Mouse (Mus musculus): ENCODE results near the gene Gm11060. TPM values are rescaled to one million over a fixed set of nuclear protein-coding genes. Genes with fewer than 3 reads are reported as not detected.

Gene Gm11060
- polyA plus RNA-seq, 1 experiment from 2014 or later: not detected

DNA sequence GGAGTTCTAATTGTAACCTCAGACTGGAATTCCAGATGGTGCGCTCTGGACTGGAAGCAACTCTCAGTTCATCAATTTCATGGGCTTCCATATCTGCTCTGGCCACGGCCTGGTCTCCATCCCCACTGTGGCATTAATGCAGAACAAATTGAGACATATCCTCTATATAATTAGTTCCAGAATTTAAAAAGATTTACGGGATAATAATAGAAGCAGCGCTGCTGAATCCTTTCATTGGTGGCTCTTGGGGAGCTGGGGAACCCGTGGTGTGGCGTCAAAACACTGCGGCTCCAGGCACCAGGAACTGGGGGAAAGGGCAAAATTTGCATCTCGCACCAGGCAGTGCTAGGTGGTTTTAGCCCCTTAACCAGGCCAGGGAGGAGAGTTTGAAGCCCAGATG is 30.4 kb downstream of the Gm11060 start:
- Histone ChIP-seq H3K4me1 (peaks cover 16% of the 10 kb centered on the region), H3K27me3 (peaks cover 95% of the 10 kb centered on the region), H3K9me3 (replicated peaks) (no peaks in the 10 kb centered on the region), H3K4me3 (replicated peaks) (no peak overlapping the region), H3K4me2 (replicated peaks) (no peak overlapping the region), H3K27ac (replicated peaks) (no peak overlapping the region), H3K9ac (no peak overlapping the region), H3K36me3 (no peaks in the 10 kb centered on the region)
- ATAC-seq (ENCODE audit: insufficient number of reproducible peaks, low FRiP score, low TSS enrichment, low read depth): no peak
- WGBS: 2% methylated on average over 8 of the region's 8 CpGs

DNA sequence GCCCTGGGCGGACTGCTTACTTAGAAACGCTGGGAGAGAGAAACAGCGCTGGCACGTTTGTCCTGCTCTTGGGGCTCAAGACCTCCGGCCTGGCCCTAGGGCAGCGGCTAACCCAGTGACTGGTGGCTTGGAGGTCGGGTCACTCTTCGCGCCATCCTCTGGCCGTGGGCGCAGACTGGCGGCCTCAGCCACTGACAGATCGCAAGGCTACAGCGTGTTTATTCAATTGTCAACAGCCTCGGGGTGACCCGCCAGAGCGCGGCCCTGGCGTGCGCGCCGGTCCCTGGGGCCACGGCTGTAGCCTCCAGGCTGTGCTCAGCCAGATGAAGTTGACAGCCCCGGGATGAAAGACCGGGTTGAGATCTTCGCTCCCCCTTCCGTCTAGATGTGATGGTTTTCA is 31.1 kb downstream of the Gm11060 start:
- Histone ChIP-seq H3K4me2 (replicated peaks) (peak overlapping the region; percentile 41), H3K9ac (no peak overlapping the region), H3K27me3 (peaks cover 95% of the 10 kb centered on the region), H3K9me3 (replicated peaks) (no peaks in the 10 kb centered on the region), H3K27ac (replicated peaks) (no peak overlapping the region), H3K4me1 (peaks cover 22% of the 10 kb centered on the region), H3K36me3 (no peaks in the 10 kb centered on the region), H3K4me3 (replicated peaks) (peak overlapping the region; percentile 25)
- ATAC-seq (ENCODE audit: insufficient number of reproducible peaks, low FRiP score, low TSS enrichment, low read depth): no peak
- under 1% methylated on average over 27 of the region's 27 CpGs for WGBS

DNA sequence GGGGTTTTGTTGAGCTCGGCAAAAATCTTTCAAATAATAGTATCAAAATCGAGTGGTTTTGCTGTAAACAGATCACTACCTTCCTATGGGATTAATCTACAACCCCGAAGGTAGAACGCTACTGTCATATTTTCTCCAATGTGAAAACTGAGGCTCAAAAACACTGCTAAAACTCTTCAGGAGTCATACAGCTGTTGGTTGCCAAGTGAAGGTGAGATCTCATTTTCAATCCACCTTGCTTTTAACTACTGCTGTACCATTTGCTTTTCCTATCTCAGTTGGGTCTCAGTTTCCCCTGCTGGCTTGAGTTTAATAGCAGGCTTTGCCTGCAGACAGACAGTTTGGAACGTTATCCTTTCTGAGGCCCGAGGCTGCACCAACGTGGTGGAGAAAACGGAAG is 31.6 kb downstream of the Gm11060 start:
- ATAC-seq (ENCODE audit: insufficient number of reproducible peaks, low FRiP score, low TSS enrichment, low read depth): no peak
- no peak overlapping the region for H3K27ac ChIP-seq (replicated peaks)
- no peaks in the 10 kb centered on the region for H3K9me3 ChIP-seq (replicated peaks)
- no peak overlapping the region for H3K9ac ChIP-seq
- H3K4me1 ChIP-seq: peaks cover 22% of the 10 kb centered on the region
- no peak overlapping the region for H3K4me3 ChIP-seq (replicated peaks)
- no peaks in the 10 kb centered on the region for H3K36me3 ChIP-seq
- peaks cover 94% of the 10 kb centered on the region for H3K27me3 ChIP-seq
- 2% methylated on average over 8 of the region's 8 CpGs for WGBS
- no peak overlapping the region for H3K4me2 ChIP-seq (replicated peaks)

DNA sequence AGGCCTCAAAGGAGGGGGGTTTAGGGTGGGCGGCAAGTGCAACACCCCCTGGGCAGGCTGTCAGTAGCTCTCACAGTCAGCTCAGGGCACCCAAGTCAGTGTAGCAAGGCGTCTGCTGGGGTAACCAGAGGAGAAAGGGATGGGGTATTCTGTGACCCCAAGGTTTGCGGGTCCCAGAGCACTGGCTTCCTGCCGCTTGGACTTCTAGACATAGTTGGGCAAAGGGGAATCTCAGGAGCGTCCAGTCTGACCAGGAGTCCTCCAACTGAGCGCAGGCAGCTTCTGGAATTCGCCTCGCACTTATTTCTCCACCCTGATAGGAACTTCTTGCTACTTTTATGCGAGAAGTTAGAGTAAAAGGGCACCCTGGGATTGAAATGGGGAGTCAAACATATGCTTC is 32.1 kb downstream of the Gm11060 start:
- Histone ChIP-seq H3K9me3 (replicated peaks) (no peaks in the 10 kb centered on the region), H3K27ac (replicated peaks) (no peak overlapping the region), H3K4me3 (replicated peaks) (no peak overlapping the region), H3K4me1 (peaks cover 22% of the 10 kb centered on the region), H3K27me3 (peaks cover 95% of the 10 kb centered on the region), H3K36me3 (no peaks in the 10 kb centered on the region), H3K9ac (no peak overlapping the region), H3K4me2 (replicated peaks) (no peak overlapping the region)
- no peak for ATAC-seq (ENCODE audit: insufficient number of reproducible peaks, low FRiP score, low TSS enrichment, low read depth)
- 4% methylated on average over 9 of the region's 9 CpGs for WGBS

DNA sequence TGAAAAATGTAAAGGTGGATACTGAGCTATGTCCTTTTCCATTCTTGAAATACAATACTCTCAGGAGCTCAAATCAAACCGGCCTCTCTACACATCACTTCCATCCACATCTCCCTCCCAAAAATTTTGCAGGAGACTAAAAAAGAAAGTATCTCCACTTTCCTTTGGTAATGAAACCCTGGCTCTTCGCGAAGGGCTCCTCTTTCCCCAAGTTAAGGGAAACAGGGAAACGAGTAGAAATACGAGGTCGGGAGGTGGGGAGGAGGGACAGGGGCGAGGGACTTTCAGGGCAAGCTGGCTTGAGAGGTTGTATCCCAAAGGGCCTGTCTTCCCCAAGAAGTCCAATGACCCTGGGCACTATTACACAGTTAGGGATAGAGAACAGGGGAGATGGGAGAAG is 32.6 kb downstream of the Gm11060 start:
- no peak overlapping the region for H3K4me3 ChIP-seq (replicated peaks)
- no peaks in the 10 kb centered on the region for H3K9me3 ChIP-seq (replicated peaks)
- ATAC-seq (ENCODE audit: insufficient number of reproducible peaks, low FRiP score, low TSS enrichment, low read depth): no peak
- WGBS: under 1% methylated on average over 7 of the region's 7 CpGs
- no peak overlapping the region for H3K4me2 ChIP-seq (replicated peaks)
- H3K9ac ChIP-seq: no peak overlapping the region
- H3K27ac ChIP-seq (replicated peaks): no peak overlapping the region
- peaks cover 95% of the 10 kb centered on the region for H3K27me3 ChIP-seq
- H3K36me3 ChIP-seq: no peaks in the 10 kb centered on the region
- H3K4me1 ChIP-seq: peaks cover 22% of the 10 kb centered on the region

DNA sequence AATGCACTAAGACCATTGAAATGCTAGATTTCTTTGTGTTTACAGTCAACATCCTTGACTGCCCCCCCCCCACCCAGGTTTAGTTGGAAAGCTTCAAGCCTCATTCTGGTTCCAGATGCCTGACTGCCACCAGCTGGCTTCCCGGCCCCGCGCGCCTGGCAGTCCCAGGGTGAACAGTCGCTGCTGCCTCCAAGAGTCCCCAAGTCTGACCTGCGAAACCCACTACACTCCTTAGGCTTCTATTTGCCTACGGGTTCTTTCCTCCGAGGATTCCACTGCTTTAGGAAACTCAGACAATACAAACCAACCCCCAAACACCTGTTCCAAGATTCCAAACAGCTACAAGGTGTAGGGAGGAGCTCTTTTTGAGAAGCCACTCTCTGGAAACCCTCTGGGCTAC is 33.4 kb downstream of the Gm11060 start:
- Histone ChIP-seq H3K27me3 (peaks cover 95% of the 10 kb centered on the region), H3K27ac (replicated peaks) (no peak overlapping the region), H3K4me1 (peaks cover 22% of the 10 kb centered on the region), H3K36me3 (no peaks in the 10 kb centered on the region), H3K4me2 (replicated peaks) (no peak overlapping the region), H3K9me3 (replicated peaks) (no peaks in the 10 kb centered on the region), H3K4me3 (replicated peaks) (no peak overlapping the region), H3K9ac (no peak overlapping the region)
- WGBS: 1% methylated on average over 8 of the region's 8 CpGs
- no peak for ATAC-seq (ENCODE audit: insufficient number of reproducible peaks, low FRiP score, low TSS enrichment, low read depth)

DNA sequence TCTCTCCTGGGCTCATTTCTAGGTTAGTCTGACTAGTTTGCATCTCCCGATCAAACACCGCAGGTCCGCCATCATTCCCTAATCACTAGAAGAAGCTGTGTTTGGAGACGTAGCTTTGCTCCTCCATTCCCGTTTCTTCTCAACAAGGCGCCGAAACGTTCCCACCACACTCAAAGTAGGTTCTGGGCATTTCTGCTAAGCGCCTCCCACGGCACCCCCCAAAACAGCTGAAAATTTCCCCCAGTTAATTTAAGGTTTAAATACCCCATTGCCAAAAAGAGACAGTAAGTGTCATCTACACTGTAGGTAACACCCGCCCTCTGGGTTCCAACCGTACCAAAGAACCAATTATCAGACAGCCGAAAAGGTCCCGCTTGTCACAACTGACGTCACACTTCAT is 33.8 kb downstream of the Gm11060 start:
- WGBS: 2% methylated on average over 15 of the region's 15 CpGs
- Histone ChIP-seq H3K27me3 (peaks cover 95% of the 10 kb centered on the region), H3K4me3 (replicated peaks) (no peak overlapping the region), H3K4me2 (replicated peaks) (no peak overlapping the region), H3K36me3 (no peaks in the 10 kb centered on the region), H3K9ac (no peak overlapping the region), H3K9me3 (replicated peaks) (no peaks in the 10 kb centered on the region), H3K4me1 (peaks cover 24% of the 10 kb centered on the region), H3K27ac (replicated peaks) (no peak overlapping the region)
- no peak for ATAC-seq (ENCODE audit: insufficient number of reproducible peaks, low FRiP score, low TSS enrichment, low read depth)

DNA sequence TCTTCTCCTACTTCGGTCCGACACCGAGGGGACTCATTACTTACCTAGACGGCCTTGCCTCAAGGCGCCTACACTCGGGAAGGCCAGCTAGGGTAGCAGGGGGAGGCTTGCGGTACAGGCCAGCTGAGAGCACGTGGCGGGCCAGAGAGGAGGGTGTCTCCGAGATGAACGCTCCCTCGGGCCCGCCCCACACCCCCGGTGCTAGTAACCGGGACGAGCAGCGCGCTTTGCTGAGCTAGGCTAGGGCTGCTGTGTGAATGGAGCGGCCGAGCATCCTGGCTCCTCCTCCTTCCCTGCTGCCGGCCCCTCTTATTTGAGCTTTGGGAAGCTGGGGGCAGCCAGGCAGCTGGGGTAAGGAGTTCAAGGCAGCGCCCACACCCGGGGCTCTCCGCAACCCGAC is 34.5 kb downstream of the Gm11060 start, which contains the start of gene Wt1:
Gene Wt1 (plus strand): TSS at position 251 of the 400 bp plus-strand sequence.
- no peak within 1 kb of the TSS for H3K9ac ChIP-seq
- no peak for ATAC-seq (ENCODE audit: insufficient number of reproducible peaks, low FRiP score, low TSS enrichment, low read depth)
- peaks cover 95% of the 10 kb centered on the region for H3K27me3 ChIP-seq
- H3K27ac ChIP-seq (replicated peaks): no peak within 1 kb of the TSS
- peak within 1 kb of the TSS; percentile 35 for H3K4me3 ChIP-seq (replicated peaks)
- H3K36me3 ChIP-seq: no peaks in the 10 kb centered on the region
- WGBS: 1% methylated on average over 25 of the region's 25 CpGs
- H3K4me1 ChIP-seq: peaks cover 26% of the 10 kb centered on the region
- H3K4me2 ChIP-seq (replicated peaks): peak within 1 kb of the TSS; percentile 46
- no peaks in the 10 kb centered on the region for H3K9me3 ChIP-seq (replicated peaks)

DNA sequence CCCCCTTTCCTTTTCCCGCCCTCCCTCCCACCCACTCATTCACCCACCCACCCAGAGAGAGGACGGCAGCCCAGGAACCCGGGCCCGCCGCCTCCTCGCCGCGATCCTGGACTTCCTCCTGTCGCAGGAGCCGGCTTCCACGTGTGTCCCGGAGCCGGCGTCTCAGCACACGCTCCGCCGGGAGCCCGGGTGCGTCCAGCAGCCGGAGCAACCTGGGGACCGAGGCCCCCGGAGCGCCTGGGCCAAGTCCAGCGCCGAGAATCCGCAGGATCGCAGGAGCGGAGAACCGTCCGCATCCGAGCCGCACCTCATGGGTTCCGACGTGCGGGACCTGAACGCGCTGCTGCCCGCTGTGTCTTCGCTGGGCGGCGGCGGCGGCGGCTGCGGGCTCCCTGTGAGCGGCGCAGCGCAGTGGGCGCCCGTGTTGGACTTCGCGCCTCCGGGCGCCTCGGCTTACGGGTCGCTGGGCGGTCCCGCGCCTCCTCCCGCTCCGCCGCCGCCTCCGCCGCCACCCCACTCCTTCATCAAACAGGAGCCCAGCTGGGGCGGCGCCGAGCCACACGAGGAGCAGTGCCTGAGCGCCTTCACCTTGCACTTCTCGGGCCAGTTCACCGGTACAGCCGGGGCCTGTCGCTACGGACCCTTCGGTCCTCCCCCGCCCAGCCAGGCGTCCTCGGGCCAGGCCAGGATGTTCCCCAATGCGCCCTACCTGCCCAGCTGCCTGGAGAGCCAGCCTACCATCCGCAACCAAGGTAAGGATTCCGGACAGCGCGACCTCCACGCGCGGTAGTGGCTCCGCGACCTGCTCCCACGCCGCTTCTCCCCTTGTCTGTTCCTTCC is 35.1 kb downstream of the Gm11060 start:
- Histone ChIP-seq H3K4me1 (peaks cover 26% of the 10 kb centered on the region), H3K36me3 (no peaks in the 10 kb centered on the region), H3K4me2 (replicated peaks) (peak overlapping the region; percentile 46), H3K27me3 (peaks cover 95% of the 10 kb centered on the region), H3K4me3 (replicated peaks) (peak overlapping the region; percentile 35), H3K9me3 (replicated peaks) (no peaks in the 10 kb centered on the region), H3K27ac (replicated peaks) (no peak overlapping the region), H3K9ac (no peak overlapping the region)
- whole genome bisulfite sequencing: under 1% methylated on average over 88 of the region's 92 CpGs
- ATAC-seq (ENCODE audit: insufficient number of reproducible peaks, low FRiP score, low TSS enrichment, low read depth): no peak

DNA sequence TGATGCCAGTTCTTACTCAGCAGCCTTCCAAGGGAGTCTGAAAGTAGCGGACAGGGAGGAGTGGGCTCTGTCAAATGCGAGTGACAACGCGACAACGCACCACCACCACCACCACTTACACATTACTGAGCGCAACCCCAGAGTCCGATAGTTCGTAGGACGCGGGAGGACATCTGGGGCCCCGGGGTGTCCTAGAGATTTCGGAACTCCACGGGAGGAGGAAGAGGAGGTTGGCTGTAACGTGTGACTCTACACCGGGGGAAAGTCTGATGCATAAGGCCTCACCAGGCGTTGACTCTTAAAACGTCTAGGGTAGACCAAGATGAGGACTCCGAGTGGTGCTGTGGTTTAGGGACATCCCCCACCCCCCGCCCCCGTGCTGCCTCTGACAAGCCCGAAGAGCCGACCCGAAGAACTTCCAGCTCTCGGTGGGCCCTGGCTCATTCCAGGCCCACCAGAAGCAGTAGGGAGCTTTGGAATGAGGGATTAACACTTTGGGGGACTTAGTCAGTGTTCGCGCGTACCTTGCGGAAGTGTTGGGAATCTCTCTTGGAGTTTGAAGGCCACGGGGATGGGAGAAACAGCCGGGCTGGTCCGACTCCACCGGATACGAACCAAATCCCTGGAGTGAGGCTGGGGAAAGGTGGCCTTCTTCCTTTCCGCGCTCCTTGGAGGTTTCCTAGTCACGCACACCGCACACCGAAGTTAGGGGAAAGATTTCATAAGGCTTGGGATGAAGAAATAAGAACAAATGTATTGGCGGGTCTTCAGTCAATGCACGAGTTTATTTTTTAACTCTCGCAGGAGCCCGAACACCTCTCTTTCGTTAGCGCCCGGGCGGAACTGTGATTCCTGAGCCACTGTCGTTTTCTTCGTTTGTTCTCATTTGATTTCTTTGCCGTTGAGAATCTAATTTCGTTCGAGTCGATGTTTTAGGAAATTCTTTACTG is 36.0 kb downstream of the Gm11060 start:
- H3K36me3 ChIP-seq: no peaks in the 10 kb centered on the region
- peaks cover 24% of the 10 kb centered on the region for H3K4me1 ChIP-seq
- peak overlapping the region; percentile 46 for H3K4me2 ChIP-seq (replicated peaks)
- H3K9me3 ChIP-seq (replicated peaks): no peaks in the 10 kb centered on the region
- 1% methylated on average over 52 of the region's 52 CpGs for WGBS
- no peak for ATAC-seq (ENCODE audit: insufficient number of reproducible peaks, low FRiP score, low TSS enrichment, low read depth)
- peaks cover 97% of the 10 kb centered on the region for H3K27me3 ChIP-seq
- H3K27ac ChIP-seq (replicated peaks): no peak overlapping the region
- no peak overlapping the region for H3K9ac ChIP-seq
- H3K4me3 ChIP-seq (replicated peaks): no peak overlapping the region

DNA sequence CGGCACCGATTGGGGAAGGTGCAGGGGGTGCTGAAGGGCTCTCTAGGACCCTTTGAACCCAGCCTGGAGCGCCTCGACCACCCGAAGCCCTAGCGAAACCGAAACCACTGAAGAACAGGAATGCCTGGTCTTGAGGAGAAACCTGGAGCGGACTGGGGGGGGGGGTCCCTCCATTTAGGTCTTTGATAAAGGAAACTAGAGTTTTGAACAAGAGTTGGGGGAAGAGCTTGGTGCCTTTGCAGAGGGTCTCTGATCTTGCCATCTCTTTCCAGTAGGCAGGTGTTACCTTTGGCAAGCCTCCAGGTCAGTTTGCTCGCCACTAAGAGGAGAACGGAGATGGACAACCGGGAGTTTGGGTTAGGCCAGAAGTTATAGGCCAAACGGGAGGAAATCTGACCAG is 36.7 kb downstream of the Gm11060 start:
- H3K36me3 ChIP-seq: no peaks in the 10 kb centered on the region
- no peak overlapping the region for H3K27ac ChIP-seq (replicated peaks)
- no peaks in the 10 kb centered on the region for H3K9me3 ChIP-seq (replicated peaks)
- 3% methylated on average over 12 of the region's 12 CpGs for WGBS
- H3K27me3 ChIP-seq: peaks cover 97% of the 10 kb centered on the region
- no peak for ATAC-seq (ENCODE audit: insufficient number of reproducible peaks, low FRiP score, low TSS enrichment, low read depth)
- no peak overlapping the region for H3K9ac ChIP-seq
- H3K4me3 ChIP-seq (replicated peaks): no peak overlapping the region
- peaks cover 24% of the 10 kb centered on the region for H3K4me1 ChIP-seq
- H3K4me2 ChIP-seq (replicated peaks): no peak overlapping the region

Measured in embryonic facial prominence, embryonic 15.5 days (tissue).